In the genomic region with DNA sequence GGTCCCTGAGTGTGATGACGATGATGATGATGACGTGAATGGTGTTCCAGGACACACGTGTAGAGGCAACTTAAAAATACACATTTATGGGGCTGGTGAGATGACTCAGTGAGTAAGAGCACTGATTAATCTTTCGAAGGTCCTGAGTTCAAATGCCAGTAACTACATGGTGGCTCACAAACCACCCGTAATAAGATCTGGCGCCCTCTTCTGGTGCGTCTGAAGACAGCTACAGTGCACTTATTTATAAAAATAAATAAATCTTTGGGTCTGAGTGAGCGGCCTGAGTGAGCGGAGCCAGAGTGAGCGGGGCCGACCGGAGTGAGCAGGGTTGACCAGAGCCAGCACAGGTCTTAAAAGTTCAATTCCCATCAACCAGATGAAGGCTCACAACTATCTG, we compare ENCODE assay signal across 11 mouse cellular contexts. TPM values are rescaled to one million over a fixed set of nuclear protein-coding genes. Genes with fewer than 3 reads are reported as not detected.
A peak's percentile ranks its signal among the peaks of the same experiment; 100 is the strongest.
DNase-seq lines count a peak whose midpoint lies in the region; ATAC-seq and TF ChIP-seq lines count a peak whose summit lies in the region.
"Had no signal": no experiment of that assay in that cellular context is flagged by ENCODE, and none has a peak within 500 bp of the region (broad histone marks: within the 10 kb centered on the region; RNA-seq: fewer than 3 reads in every experiment).

No protein-coding gene starts in this region.

- no peak overlapping the region for H3K9ac ChIP-seq in liver, embryonic 12.5 days
- H3K9ac ChIP-seq: hindbrain, embryonic 15.5 days; limb, embryonic 12.5 days had no signal

- no peaks in the 10 kb centered on the region for H3K36me3 ChIP-seq in liver, embryonic 12.5 days
- no peaks in the 10 kb centered on the region for H3K36me3 ChIP-seq in small intestine, adult 2 months (ENCODE audit: control insufficient read depth, insufficient read depth, low read length)
- no peaks in the 10 kb centered on the region for H3K36me3 ChIP-seq in limb, embryonic 10.5 days
- H3K36me3 ChIP-seq: hindbrain, embryonic 15.5 days; limb, embryonic 12.5 days had no signal

- no peak for TF ChIP-seq POLR2A in small intestine, adult 2 months (IDR thresholded peaks at IDR 0.05; ENCODE audit: low read depth, low read length)

- peak; percentile 22 for DNase-seq in embryo, embryonic 11 days
- no peak for DNase-seq in embryo, embryonic 10.5 days (ENCODE audit: low spot score)
- DNase-seq in liver = peak; percentile 20
- peak; percentile 39 for DNase-seq in ZHBTc4 (ENCODE audit: low read depth, low spot score)
- no peak for DNase-seq in limb, embryonic 10.5 days (ENCODE audit: low spot score)
- DNase-seq: cerebellum, adult 9-10 months had no signal

- no peak for ATAC-seq in liver, embryonic 12.5 days
- ATAC-seq in frontal cortex, adult (ENCODE audit: low TSS enrichment) = no peak

- WGBS in liver, embryonic 12.5 days (ENCODE audit: insufficient replicate concordance) = 67% methylated on average over 12 of the region's 12 CpGs
- WGBS in small intestine, adult 2 months = 74% methylated on average over 12 of the region's 12 CpGs
- WGBS in limb, embryonic 10.5 days = 90% methylated on average over 12 of the region's 12 CpGs

- peak; percentile 29; the same call in 1 of the 2 replicates for TF ChIP-seq CTCF in small intestine, adult 2 months (IDR thresholded peaks at IDR 0.05; ENCODE audit: extremely low read depth, insufficient read length, insufficient replicate concordance, low read depth, low read length)

- no peak overlapping the region for H3K4me2 ChIP-seq in liver, embryonic 12.5 days
- H3K4me2 ChIP-seq: hindbrain, embryonic 15.5 days; limb, embryonic 12.5 days had no signal

- H3K9me3 ChIP-seq in liver, embryonic 12.5 days (replicated peaks) = no peaks in the 10 kb centered on the region
- H3K9me3 ChIP-seq in limb, embryonic 10.5 days (replicated peaks) = no peaks in the 10 kb centered on the region
- H3K9me3 ChIP-seq: hindbrain, embryonic 15.5 days; limb, embryonic 12.5 days had no signal

- H3K27ac ChIP-seq in liver, embryonic 12.5 days = no peak overlapping the region
- H3K27ac ChIP-seq in small intestine, adult 2 months (ENCODE audit: insufficient read depth, low read depth, low read length) = no peak overlapping the region
- no peak overlapping the region for H3K27ac ChIP-seq in limb, embryonic 10.5 days
- H3K27ac ChIP-seq: hindbrain, embryonic 15.5 days; limb, embryonic 12.5 days had no signal

- no peak overlapping the region for H3K4me3 ChIP-seq in liver, embryonic 12.5 days
- no peak overlapping the region for H3K4me3 ChIP-seq in small intestine, adult 2 months (ENCODE audit: low read depth, low read length)
- H3K4me3 ChIP-seq in limb, embryonic 10.5 days = no peak overlapping the region
- H3K4me3 ChIP-seq: hindbrain, embryonic 15.5 days; limb, embryonic 12.5 days had no signal

- H3K27me3 ChIP-seq in liver, embryonic 12.5 days (replicated peaks) = no peaks in the 10 kb centered on the region
- H3K27me3 ChIP-seq in small intestine, adult 2 months (ENCODE audit: control insufficient read depth, insufficient read depth, low read length) = no peaks in the 10 kb centered on the region
- no peaks in the 10 kb centered on the region for H3K27me3 ChIP-seq in limb, embryonic 10.5 days (ENCODE audit: low read depth, poor library complexity, severe bottlenecking)
- H3K27me3 ChIP-seq: hindbrain, embryonic 15.5 days; limb, embryonic 12.5 days had no signal

- H3K4me1 ChIP-seq in liver, embryonic 12.5 days = no peaks in the 10 kb centered on the region
- H3K4me1 ChIP-seq in small intestine, adult 2 months (ENCODE audit: control insufficient read depth, insufficient read depth, insufficient read length, low read length) = no peaks in the 10 kb centered on the region
- H3K4me1 ChIP-seq in limb, embryonic 10.5 days = peaks cover 24% of the 10 kb centered on the region

RNA-seq across cellular contexts. Expression of gene Bcl9, which starts 34.5 kb away (rescaled TPM):
- 7.9 and 9.3 TPM in 2 replicates for polyA plus RNA-seq in liver, embryonic 12.5 days (2016; fragmentation: Nextera tagmentation; extraction: Ambion mirVana)
- 7.0 and 16.5 TPM in 2 replicates for polyA plus RNA-seq in small intestine, adult 2 months (2012; rRNA removed)
- 63.0 and 74.2 TPM in 2 replicates for polyA plus RNA-seq in limb, embryonic 10.5 days (2016; fragmentation: Nextera tagmentation; extraction: Ambion mirVana)

Comparison
In these comparisons a context has a peak if more than half of its experiments do, and no peak if none do; other contexts are left out.
1. DNase-seq: peak in embryo, embryonic 11 days (single experiment), liver (single experiment) and ZHBTc4 (single experiment); none in embryo, embryonic 10.5 days (single experiment) and limb, embryonic 10.5 days (single experiment).